Mouse (Mus musculus) lung, adult 2 months (tissue): ENCODE data around the gene Xpr1. TPM values are rescaled to one million over a fixed set of nuclear protein-coding genes. Genes with fewer than 3 reads are reported as not detected.

ENCODE experiments used
- DNase-seq: peaks from one replicate; pipeline ENCODE4 v3.0.0; 2022
- H3K4me1 ChIP-seq: fragments of 200-500 bp; 2 replicates; pipeline ENCODE4 v1.6.1; 2011; ENCODE audit warnings: low read length; ENCODE audit not compliant: control insufficient read depth, insufficient read depth
- H3K4me3 ChIP-seq: fragments of 200-500 bp; replicated peaks from 2 replicates; pipeline ENCODE3; 2011; ENCODE audit warnings: low read depth, mild to moderate bottlenecking, control low read depth, low read length; ENCODE audit errors: extremely low read depth
- CTCF ChIP-seq: fragments of 200-500 bp; IDR thresholded peaks from 2 replicates; pipeline ENCODE4 v1.5.1; 2011; ENCODE audit warnings: mild to moderate bottlenecking, low read length, control low read depth; ENCODE audit not compliant: insufficient read depth
- POLR2A ChIP-seq: fragments of 200-500 bp; IDR thresholded peaks from 2 replicates; pipeline ENCODE4 v1.6.1; 2011; ENCODE audit warnings: low read depth, mild to moderate bottlenecking, control low read depth, low read length, borderline replicate concordance; ENCODE audit errors: extremely low read depth
- WGBS: fragments of 180-500 bp; shearing (Covaris S2); methylation state at CpG from one replicate; pipeline ENCODE4 v1.1.7; 2018; 5-methylcytosine and 5-hydroxymethylcytosine counted together
- polyA plus RNA-seq: library from polyadenylated mRNA; depleted of rRNA; stranded (reverse); fragments of >200 nt; gene quantifications from 2 replicates; pipeline ENCODE4 v1.2.3, GENCODE M21; 2012

Gene Xpr1
- polyA plus RNA-seq, 1 experiment, result 11.4 TPM

DNA sequence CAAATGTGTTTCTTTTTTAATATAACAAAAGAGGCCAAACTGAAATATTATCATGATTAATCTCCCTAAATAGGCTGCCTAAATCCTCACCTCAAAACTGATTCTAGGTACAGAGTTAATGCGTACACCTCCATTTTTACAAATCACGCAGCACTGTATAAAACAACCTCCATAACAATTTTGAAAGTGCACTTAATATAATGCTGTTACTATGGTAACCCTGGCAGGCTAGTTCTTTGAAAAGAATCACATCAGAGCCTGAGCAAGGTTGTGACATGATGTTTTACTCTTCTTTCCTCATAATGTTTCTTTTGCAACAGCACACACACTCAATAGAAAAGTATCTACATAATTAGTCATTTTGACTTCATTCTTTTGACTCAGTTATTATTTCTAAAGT lies 113.8 kb downstream of the Xpr1 start:
- no peaks in the 10 kb centered on the region for H3K4me1 ChIP-seq
- no peak for TF ChIP-seq CTCF
- TF ChIP-seq POLR2A, result no peak
- 87% methylated on average over 2 of the region's 2 CpGs for WGBS

DNA sequence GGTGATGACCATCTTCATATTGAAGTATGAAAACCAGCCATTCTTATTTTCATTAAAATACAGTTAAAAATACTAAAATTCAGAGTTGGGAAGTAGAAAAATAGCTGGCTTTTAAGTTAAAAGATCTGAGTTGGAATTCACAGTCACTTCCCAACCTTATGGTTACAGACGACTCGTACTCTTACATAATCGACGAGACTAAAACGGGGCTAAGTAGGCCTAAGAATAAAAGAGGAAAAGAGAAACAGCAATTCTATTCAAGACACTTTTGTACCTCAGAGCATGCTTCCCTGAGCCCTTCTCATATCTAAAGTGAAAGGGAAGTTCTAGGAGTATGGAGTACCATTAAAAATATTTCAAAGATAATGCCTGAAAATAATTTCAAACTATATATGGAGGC lies 119.6 kb downstream of the Xpr1 start:
- no peak overlapping the region for H3K4me3 ChIP-seq
- no peak for DNase-seq
- TF ChIP-seq CTCF, result no peak
- TF ChIP-seq POLR2A, result no peak
- WGBS, result 85% methylated on average over 5 of the region's 5 CpGs
- H3K4me1 ChIP-seq, result no peaks in the 10 kb centered on the region

More for the DNA sequence above, 113.8 kb downstream of the Xpr1 start:
- DNase-seq, result no peak
- no peak overlapping the region for H3K4me3 ChIP-seq

GRCm38 (mm10) chr1:155297203-155297602 lies 120.0 kb downstream of the Xpr1 start:
- Histone ChIP-seq H3K4me3 (no peak overlapping the region), H3K4me1 (no peaks in the 10 kb centered on the region)
- WGBS, result 87% methylated on average over 2 of the region's 2 CpGs
- DNase-seq, result no peak
- TF ChIP-seq POLR2A (no peak), CTCF (no peak)

DNA sequence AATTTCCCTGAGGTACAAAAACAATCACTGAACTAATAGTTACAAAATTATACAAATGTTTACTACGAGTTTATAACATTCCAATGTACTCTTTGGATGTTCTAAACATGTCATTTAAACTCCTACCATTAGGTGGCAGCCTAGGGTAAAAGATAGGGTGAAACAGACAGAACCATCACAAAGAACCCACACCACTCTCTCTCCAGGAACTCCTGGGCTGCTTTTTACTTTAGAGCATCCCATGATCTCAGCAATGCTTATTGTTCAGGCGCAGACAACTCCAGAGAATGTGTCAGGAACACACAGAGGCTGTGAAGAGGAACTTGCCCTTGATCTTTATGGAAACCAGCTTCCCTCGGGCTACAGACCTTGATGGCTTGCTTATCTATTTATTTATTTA lies 123.8 kb downstream of the Xpr1 start:
- Histone ChIP-seq H3K4me1 (no peaks in the 10 kb centered on the region), H3K4me3 (no peak overlapping the region)
- 18% methylated on average over 3 of the region's 3 CpGs for WGBS
- TF ChIP-seq CTCF (peak; percentile 45; the same call in 1 of the 2 replicates), POLR2A (no peak)
- DNase-seq, result no peak

GRCm38 (mm10) chr1:155289411-155289810 lies 127.8 kb downstream of the Xpr1 start:
- 79% methylated on average over 1 of the region's 1 CpGs for WGBS
- Histone ChIP-seq H3K4me3 (no peak overlapping the region), H3K4me1 (no peaks in the 10 kb centered on the region)
- no peak for TF ChIP-seq CTCF
- TF ChIP-seq POLR2A, result no peak
- no peak for DNase-seq

- H3K4me1 ChIP-seq, result no peaks in the 10 kb centered on the region
- DNase-seq, result no peak
- 87% methylated on average over 3 of the region's 3 CpGs for WGBS
Observed at GRCm38 (mm10) chr1:155288033-155288432, 129.2 kb downstream of the Xpr1 start.

GRCm38 (mm10) chr1:155283808-155284207 lies 133.4 kb downstream of the Xpr1 start:
- H3K4me1 ChIP-seq, result no peaks in the 10 kb centered on the region
- H3K4me3 ChIP-seq, result no peak overlapping the region
- no peak for DNase-seq
- TF ChIP-seq POLR2A (no peak), CTCF (no peak)
- WGBS, result 69% methylated on average over 7 of the region's 7 CpGs

More at GRCm38 (mm10) chr1:155288033-155288432, 129.2 kb downstream of the Xpr1 start:
- no peak overlapping the region for H3K4me3 ChIP-seq
- TF ChIP-seq CTCF (no peak), POLR2A (no peak)

DNA sequence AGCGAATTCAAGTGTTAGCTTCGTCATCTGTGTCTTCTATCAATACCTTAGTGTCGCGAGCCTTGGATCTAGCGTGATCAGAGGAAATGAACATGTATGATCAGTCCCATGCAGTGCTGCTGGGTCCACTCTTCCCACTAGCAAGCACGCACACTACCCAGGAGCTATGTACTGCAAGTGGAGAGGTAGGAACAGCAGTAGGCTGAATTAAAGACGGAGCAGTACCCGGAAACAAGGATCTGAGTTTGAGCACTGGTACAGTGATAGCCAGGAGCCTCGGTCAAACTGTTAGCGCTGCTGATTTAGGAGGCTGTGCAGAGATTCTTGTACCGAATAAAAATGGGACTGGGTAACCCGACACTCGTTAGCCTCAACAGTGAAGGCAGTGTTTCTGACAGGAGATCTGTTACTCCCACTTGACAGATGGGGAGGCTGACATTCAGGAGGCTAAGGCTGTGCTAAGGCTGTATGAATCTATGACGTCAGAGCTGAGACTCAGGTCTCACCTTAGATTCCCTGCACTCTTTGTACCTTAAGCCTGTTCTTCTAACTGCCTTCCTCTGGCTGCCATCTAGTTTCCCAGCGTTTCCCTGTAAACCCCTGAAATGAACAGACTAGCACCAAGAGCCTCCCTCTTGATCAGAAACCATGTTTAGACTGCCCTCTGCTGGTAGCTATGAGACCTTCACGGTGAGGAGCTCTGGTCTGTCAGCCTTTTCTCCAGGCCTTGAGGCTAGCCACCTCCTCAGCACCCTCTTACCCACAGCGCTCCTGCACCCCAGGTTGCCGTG lies 136.0 kb downstream of the Xpr1 start:
- Histone ChIP-seq H3K4me3 (no peak overlapping the region), H3K4me1 (no peaks in the 10 kb centered on the region)
- peak; percentile 33 for DNase-seq
- WGBS, result 62% methylated on average over 18 of the region's 18 CpGs
- TF ChIP-seq CTCF, result peak; percentile 83
- TF ChIP-seq POLR2A, result no peak

- H3K4me1 ChIP-seq, result no peaks in the 10 kb centered on the region
- WGBS, result 78% methylated on average over 10 of the region's 10 CpGs
- no peak overlapping the region for H3K4me3 ChIP-seq
- DNase-seq, result no peak
- TF ChIP-seq CTCF (no peak), POLR2A (no peak)
Observed at GRCm38 (mm10) chr1:155280306-155280705, 136.9 kb downstream of the Xpr1 start.
